Mouse (Mus musculus) frontal cortex, postnatal 25 days (tissue): Measurements from ENCODE around the gene Pkhd1.
"Not testable (repeated sequence)": the region's sequence is repeated elsewhere in the genome, so short reads cannot be mapped to it uniquely, and the experiment has no call there.

Source experiments
- DNase-seq, 2 experiments: peaks; one replicate each; pipeline ENCODE4 v3.0.0; 2022; ENCODE audit warnings: low spot score in 2 of 2

Gene Pkhd1

GRCm38 (mm10) chr1:20486087-20486486 lies 131.8 kb downstream of the Pkhd1 start:
- DNase-seq: no peak

DNA sequence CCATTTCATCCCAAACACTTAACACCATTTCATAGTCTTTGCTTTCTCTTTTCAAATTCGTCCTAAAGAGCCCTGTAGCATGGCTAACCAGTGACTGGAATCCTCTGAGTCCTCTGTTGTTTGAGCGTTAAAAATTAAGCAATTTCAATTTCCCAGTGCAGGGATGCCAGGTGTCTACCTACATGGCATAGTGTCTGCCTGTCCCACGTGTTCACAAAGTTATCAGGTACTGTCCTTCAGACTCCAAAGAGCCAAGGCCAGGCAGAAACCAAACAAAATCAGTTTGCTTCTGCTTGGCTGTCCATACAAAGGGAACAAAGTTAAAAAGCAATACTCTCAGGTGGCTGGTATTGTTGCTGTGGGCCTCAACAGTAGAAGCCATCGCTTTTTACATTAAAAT lies 136.0 kb downstream of the Pkhd1 start:
- DNase-seq: no peak

DNA sequence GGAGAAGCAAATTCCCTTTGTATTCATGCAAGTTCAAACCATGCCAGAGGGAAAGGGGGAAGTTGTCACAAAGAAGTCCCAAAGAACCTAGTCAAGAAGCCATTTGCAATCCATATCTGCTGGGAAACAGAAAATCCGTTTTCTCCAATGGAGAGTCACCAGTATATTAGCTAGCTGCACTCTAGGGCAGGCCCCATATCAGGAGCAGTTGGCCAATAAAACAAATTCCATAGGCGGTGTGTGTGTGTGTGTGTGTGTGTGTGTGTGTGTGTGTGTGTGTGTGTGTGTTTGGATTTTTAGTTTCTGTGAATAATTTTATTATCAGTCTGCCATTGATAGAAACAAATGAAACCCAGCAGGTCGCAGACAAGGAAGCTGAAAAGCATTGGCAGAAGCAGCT lies 139.2 kb downstream of the Pkhd1 start:
- no peak for DNase-seq

DNA sequence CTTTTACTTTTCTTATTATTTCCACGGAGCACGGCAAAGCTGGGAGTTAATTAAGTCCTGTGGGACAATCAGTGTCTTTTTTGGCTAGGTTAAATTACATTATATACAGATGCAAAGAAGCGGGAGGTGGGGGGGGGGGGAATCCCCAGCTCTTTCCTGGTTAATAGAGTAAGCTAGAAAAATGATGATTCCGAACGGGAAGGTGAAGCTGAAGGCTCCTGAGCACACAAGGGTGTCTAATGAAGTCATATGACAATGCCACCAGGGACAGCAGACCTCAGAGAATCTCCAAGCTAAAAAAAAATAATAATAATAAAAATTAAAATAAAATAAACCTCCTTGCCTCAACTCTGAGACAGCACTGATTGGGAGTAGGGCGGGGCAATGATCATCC lies 139.6 kb downstream of the Pkhd1 start:
- no peak for DNase-seq

DNA sequence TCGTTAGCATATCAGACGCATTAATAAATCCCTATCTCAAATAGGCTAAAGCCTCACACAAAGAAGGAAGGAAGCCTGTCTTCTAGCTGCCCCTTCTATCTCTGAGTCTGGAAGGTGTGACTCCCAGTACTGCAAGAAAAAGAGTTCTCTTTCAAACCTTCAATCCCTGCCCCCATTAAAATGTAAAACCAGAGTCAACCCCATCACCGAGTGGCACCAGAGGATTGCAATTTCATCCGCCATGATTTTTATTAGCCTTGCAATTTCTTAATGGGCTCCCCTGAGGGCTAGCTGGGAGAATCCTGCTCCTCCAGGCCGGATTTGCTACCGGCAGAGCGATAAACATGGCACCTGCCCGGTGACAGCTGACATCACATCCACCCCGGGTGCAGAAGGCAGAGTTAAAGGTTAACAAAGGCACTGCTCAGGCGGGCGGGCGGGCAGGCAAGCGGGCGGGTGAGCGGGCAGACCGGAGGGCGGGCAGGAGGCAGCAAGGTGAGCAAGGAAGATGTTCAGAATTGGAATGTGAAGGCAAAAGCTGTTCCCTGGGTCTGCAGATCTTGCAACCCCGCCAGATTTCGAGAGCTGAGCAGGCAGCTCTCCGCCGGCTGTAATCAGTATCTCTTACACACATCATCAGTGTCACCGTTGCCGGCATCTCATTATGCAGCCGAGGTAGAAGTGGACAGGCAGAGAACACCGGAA lies 140.2 kb downstream of the Pkhd1 start:
- DNase-seq: no peak

GRCm38 (mm10) chr1:20470770-20471169 lies 147.1 kb downstream of the Pkhd1 start:
- DNase-seq: no peak

DNA sequence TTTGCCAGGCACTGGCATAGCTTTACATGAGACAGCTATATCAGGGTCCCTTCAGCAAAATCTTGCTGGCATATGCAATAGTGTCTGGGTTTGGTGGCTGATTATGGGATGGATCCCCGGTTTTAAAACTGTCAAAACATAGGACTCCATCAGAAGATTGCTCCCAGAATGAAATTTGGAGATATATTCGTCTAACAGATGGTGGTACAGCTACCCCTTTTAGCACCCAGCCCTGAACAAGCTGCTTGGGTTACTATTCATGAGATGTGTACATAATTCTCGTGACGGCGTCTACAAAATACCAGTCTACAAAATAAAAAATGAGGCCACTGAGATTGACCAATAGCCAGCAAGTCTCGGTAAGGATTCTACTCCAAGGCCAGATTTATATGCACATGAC lies 147.5 kb downstream of the Pkhd1 start:
- no peak for DNase-seq

DNA sequence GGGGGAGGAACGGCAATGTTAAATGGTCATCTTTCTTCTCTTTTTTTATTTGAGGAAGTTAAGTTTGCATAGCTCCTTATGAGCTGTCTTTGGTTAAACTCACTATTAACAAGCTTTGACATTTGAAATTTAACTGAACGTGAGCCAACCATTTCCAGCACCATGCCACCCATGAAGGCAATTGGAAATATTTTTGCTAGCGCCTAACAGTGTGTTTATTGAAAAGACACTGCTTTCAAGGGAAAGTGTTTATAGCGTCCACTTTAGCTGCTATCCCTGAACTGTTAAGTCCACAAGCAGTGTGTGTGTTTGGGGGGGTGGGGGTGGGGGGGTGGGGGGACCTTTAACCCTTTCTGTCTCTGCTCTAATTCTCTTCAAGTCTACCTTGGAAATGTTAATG lies 151.4 kb downstream of the Pkhd1 start:
- no peak for DNase-seq

- no peak for DNase-seq
Measured at GRCm38 (mm10) chr1:20454621-20455020, 163.2 kb downstream of the Pkhd1 start.

DNA sequence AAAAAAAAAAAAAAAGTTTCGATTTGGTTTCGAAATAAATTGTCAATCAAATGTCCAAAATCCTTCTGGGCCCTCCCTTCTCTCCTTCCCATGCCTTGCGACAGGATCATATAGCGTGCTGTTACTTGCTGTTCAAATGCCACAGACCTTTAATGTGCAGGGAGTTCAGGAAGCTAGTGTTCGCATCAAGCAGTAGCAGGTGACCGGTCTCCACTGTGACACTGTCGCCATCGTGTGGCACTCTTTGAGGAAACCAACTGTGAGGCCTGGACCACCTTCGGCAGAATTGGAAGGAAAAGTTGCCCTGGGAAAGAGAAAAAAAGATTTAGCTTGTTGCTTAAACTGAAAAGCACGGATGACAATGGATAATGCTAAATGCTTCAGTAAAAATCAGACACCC lies 167.8 kb downstream of the Pkhd1 start:
- DNase-seq: peak; percentile 23 to 43

DNA sequence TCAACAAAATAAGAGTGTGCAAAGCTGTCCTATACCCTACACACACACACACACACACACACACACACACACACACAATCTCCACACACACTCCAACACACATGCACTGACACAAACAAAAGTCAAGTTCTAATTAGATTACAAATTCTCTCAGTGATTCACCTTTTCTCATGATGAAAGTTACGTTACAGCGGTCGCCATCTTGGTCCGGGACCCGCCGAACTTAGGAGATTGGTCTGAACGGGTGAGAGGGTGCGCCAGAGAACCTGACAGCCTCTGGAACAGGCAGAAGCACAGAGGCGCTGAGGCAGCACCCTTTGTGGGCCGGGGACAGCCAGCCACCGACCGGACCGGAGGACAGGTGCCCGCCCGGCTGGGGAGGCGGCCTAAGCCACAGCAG lies 185.8 kb downstream of the Pkhd1 start:
- not testable (repeated sequence) for DNase-seq

GRCm38 (mm10) chr1:20429056-20429394 lies 188.8 kb downstream of the Pkhd1 start:
- no peak for DNase-seq

GRCm38 (mm10) chr1:20428370-20429055 lies 189.4 kb downstream of the Pkhd1 start:
- DNase-seq: no peak

DNA sequence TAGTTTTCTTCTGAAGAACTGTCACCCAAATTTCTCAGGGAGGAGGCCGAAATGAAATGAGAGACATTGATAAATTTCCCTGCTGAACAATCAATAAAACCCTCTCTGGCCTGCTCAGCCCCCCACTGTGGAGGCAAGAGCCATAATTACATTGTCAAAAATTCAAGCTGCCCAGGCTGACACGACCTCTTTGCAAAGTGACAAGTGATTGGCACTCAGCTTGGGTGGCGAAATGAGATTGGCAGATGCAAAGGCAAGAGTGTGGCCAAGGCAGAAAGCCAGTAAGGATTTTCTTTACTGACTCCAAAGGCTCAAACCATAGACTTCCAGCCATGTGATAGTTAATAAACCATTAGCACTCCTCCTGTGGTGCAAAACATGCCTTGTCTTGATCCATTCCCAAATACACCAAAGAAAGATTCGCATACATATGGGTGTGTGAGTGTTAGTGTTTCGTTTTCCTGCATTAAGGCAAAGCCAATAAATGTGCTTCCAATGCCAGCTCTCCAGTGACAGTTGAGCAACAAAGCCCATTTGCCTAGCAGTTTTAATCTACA lies 208.4 kb downstream of the Pkhd1 start:
- DNase-seq: no peak

DNA sequence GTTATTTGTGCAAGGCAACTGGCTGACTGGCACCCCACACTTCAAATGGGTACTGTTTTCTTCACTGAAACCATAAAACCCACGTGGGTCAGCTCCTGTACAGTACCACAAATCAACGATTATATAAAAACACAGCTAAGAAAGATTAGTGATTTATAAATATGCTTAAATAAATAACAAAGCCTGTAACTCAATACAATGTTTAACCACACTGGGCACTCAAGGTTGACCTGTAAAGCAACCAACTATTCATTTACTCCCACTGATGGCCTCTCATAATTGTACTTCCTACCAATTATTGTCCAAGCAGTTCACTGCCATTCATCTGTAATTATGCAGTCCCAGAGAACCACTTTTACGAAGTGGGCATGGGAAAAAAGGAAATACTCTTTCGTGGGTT lies 219.5 kb downstream of the Pkhd1 start:
- DNase-seq: no peak

DNA sequence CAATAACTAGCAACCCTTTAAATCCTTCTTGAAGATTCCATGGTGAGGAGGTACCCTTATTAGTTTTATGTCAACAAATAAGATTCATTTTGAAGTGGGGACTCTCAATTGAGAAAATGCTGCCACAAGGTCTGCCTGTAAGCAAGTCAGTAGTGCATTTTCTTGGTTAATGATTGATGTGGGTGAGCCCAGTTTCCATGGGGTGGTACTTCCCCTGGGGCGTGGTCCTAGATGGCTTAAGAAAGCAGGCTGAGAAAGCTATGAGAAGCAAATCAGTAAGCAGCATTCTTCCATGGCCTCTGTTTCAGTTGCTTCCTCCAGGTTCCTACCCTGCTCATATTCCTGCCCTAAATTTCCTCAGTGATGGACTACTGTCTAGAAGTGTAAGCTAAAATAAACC lies 253.4 kb downstream of the Pkhd1 start:
- no peak for DNase-seq

DNA sequence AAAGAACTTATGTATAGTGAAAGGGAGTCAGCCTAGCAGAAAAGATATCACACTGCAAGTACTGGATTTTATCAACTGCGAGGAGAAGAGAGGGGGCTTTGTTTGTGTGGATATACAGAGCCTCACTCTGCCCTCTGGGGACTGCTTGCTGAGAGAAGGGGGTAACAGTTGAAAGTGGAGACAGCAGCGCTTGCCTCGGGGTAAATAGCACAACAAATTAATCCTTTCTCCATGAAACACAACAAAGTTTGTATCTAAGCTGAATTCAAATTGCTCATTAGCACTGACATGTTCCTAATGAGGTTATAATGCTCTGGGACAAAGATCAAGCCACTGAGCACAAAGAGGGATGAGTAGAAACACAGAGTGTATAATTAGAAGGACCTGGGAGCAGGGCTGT lies 273.2 kb downstream of the Pkhd1 start:
- DNase-seq: no peak

DNA sequence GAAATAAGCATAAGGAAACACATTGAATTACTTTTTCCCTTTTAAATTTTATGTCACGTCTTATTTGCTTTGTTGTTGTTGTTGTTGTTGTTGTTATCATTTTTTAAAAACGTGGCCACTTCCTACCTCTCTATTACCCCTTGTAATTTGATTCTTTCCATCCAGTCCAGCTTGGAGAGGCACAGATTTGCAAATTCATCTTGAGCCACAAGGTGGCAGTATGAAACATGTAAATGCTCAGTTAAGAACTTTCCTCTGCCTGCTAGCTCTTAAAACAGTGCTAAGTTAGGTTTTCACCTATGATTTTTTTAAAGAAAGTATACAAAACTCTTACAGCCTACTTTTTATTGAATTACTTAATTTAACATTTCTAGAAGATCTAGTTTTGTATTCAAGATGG lies 306.4 kb downstream of the Pkhd1 start:
- DNase-seq: peak; percentile 19 to 57

DNA sequence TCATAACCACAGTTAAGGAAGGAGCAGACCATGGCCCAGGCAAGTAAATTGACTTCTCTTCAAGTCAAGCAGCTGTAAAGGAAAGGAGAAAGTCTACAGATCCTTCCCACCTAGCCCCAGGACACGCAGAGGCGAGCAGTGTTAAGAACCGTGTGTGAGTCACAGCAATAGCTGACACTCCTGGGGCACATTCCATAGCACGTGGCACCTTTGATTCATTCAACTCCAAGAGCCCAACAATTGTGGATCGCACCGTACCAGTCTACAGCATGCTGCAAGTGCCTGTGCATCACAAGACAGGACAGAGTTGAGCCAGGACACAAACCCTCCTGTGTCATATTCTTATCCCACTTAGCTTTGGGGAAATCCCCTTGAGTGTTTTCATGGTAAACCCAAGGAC lies 306.9 kb downstream of the Pkhd1 start:
- no peak for DNase-seq

DNA sequence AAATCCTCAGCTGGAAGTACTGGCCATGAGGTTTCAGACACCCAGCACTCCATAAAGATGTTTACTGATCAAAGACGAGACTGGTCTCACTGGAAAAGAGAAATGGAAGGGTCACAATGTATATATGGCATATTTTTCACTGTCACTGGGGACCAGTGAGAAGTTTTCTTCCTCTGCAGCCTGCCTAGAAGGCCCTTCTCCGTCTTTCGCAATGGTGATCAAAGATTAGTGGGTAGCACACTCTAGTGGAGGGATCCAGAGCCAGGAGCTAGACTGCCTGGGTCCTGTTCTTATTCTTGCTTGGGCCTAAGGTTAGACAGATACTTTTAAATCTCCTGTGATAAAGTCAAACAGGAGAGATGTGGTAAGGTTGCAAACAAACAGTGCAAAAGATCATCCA lies 311.7 kb downstream of the Pkhd1 start:
- DNase-seq: no peak

- no peak for DNase-seq
Measured at GRCm38 (mm10) chr1:20302943-20303578, 314.8 kb downstream of the Pkhd1 start.

GRCm38 (mm10) chr1:20302187-20302942 lies 315.5 kb downstream of the Pkhd1 start:
- DNase-seq: no peak
